Mouse (Mus musculus): ENCODE measurements around the gene Stard13.

- TF ChIP-seq CTCF (IDR thresholded peaks at IDR 0.05; ENCODE audit: extremely low read depth, insufficient read depth, insufficient read length, insufficient replicate concordance) (no peak), POLR2A (IDR thresholded peaks at IDR 0.05; ENCODE audit: low read depth, low read length) (no peak)
These were observed 13.7 kb upstream of the Stard13 start for GRCm38 (mm10) chr5:151247115-151247875.
